Mouse (Mus musculus) G1E (cell line): Measurements from ENCODE around the gene Nlrc5.

Experiments used
- CTCF ChIP-seq: IDR thresholded peaks from 2 replicates; pipeline ENCODE4 v1.5.1; 2012; ENCODE audit warnings: low read depth, low read length, inconsistent platforms, mixed read lengths
- TAL1 ChIP-seq: conservative IDR thresholded peaks from 2 replicates; pipeline ENCODE4 v1.6.1; 2012; ENCODE audit warnings: low read depth, low read length, inconsistent platforms, mixed read lengths

DNA sequence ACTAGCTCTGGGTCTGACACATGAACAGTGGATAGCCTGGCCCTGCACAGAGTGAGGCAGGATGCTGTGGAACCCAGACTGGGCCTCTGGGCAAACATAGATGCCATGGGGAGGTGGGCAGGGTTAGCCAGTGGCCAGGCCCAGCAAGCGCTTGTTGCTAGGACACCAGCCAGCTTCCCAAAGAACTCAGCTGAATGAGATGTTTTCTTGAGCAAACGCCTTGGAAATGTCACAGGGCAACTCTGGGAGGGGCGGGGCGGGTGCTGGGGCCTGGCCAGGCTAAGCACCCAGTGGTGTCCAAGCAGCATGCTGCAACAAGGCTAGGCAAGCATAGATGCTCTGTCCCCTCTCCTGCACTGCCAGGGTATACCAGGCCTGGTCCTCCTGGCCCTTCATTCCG lies 127.1 kb downstream of the Nlrc5 start:
- no peak for TF ChIP-seq TAL1
- TF ChIP-seq CTCF: no peak
